Comparison of ENCODE assay signal across 11 mouse cellular contexts in genomic region chr5:116407321-116407720, GRCm38 (mm10). TPM values are rescaled to one million over a fixed set of nuclear protein-coding genes. Genes with fewer than 3 reads are reported as not detected.
DNase-seq lines count a peak whose midpoint lies in the region; ATAC-seq and TF ChIP-seq lines count a peak whose summit lies in the region.
"Had no signal": no experiment of that assay in that cellular context is flagged by ENCODE, and none has a peak within 500 bp of the region (broad histone marks: within the 10 kb centered on the region; RNA-seq: fewer than 3 reads in every experiment).

No protein-coding gene starts in this region.

- no peak overlapping the region for H3K4me3 ChIP-seq in heart, postnatal 0 days (ENCODE audit: low read depth, low read length)
- no peak overlapping the region for H3K4me3 ChIP-seq in midbrain, embryonic 10.5 days
- H3K4me3 ChIP-seq in midbrain, postnatal 0 days (ENCODE audit: low read depth, low read length): no peak overlapping the region
- H3K4me3 ChIP-seq in embryonic fibroblast, embryonic 13.5 days (ENCODE audit: insufficient read depth, low read length): no peak overlapping the region
- no peak overlapping the region for H3K4me3 ChIP-seq in stomach, postnatal 0 days (ENCODE audit: low read depth, low read length)
- H3K4me3 ChIP-seq: hindbrain, embryonic 13.5 days had no signal

- DNase-seq in heart, postnatal 0 days (ENCODE audit: low spot score): no peak
- DNase-seq in heart, postnatal 36 days: no peak
- DNase-seq in midbrain, embryonic 10.5 days (ENCODE audit: low spot score): peak; percentile 22
- no peak for DNase-seq in midbrain, postnatal 0 days (ENCODE audit: low spot score)
- DNase-seq in stomach, postnatal 0 days (ENCODE audit: low spot score): peak; percentile 67
- DNase-seq in right cerebral cortex, postnatal 36 days (ENCODE audit: low spot score in 2 of 2): no peak
- DNase-seq: cerebellum, adult 11 months; right cerebral cortex, postnatal 14 days; thymus, adult 18-20 months had no signal

- H3K36me3 ChIP-seq in heart, postnatal 0 days (replicated peaks; ENCODE audit: control insufficient read depth, insufficient read depth, low read length): peaks cover 6% of the 10 kb centered on the region; the same call in 1 of the 2 replicates
- H3K36me3 ChIP-seq in midbrain, embryonic 10.5 days: no peaks in the 10 kb centered on the region
- no peaks in the 10 kb centered on the region for H3K36me3 ChIP-seq in midbrain, postnatal 0 days (ENCODE audit: insufficient read depth, low read length)
- 0 out of 2 replicates have a peak, but pooled peaks cover 4% of the 10 kb centered on the region for H3K36me3 ChIP-seq in stomach, postnatal 0 days (ENCODE audit: control insufficient read depth, insufficient read depth, low read length)
- H3K36me3 ChIP-seq: hindbrain, embryonic 13.5 days had no signal

- no peak for TF ChIP-seq CTCF in heart, postnatal 0 days (IDR thresholded peaks at IDR 0.05; ENCODE audit: low read depth)
- no peak for TF ChIP-seq CTCF in midbrain, postnatal 0 days (IDR thresholded peaks at IDR 0.05)
- no peak for TF ChIP-seq CTCF in embryonic fibroblast, embryonic 13.5 days (IDR thresholded peaks at IDR 0.05; ENCODE audit: borderline replicate concordance, insufficient read depth, low read length)
- TF ChIP-seq CTCF in stomach, postnatal 0 days (IDR thresholded peaks at IDR 0.05; ENCODE audit: low read depth): no peak

- H3K4me2 ChIP-seq in heart, postnatal 0 days (ENCODE audit: low read depth, low read length): no peak overlapping the region
- no peak overlapping the region for H3K4me2 ChIP-seq in midbrain, postnatal 0 days (ENCODE audit: low read depth, low read length, poor library complexity, severe bottlenecking)
- H3K4me2 ChIP-seq in stomach, postnatal 0 days (replicated peaks; ENCODE audit: low read depth): peak overlapping the region; percentile 12; the same call in 1 of the 2 replicates
- H3K4me2 ChIP-seq: hindbrain, embryonic 13.5 days had no signal

- no peaks in the 10 kb centered on the region for H3K9me3 ChIP-seq in heart, postnatal 0 days (replicated peaks; ENCODE audit: control insufficient read depth, low read length)
- no peaks in the 10 kb centered on the region for H3K9me3 ChIP-seq in midbrain, embryonic 10.5 days (replicated peaks)
- no peaks in the 10 kb centered on the region for H3K9me3 ChIP-seq in midbrain, postnatal 0 days (ENCODE audit: low read length)
- no peaks in the 10 kb centered on the region for H3K9me3 ChIP-seq in stomach, postnatal 0 days (ENCODE audit: control insufficient read depth, low read length)
- H3K9me3 ChIP-seq: hindbrain, embryonic 13.5 days had no signal

- intact Hi-C loops in heart, postnatal 36 days (cut with DNase I): no loop called here

- peak overlapping the region; percentile 23; the same call in 1 of the 2 replicates for H3K27ac ChIP-seq in heart, postnatal 0 days (ENCODE audit: low read depth)
- H3K27ac ChIP-seq in midbrain, embryonic 10.5 days (replicated peaks): peak overlapping the region; percentile 14
- no peak overlapping the region for H3K27ac ChIP-seq in midbrain, postnatal 0 days (ENCODE audit: low read depth, low read length)
- peak overlapping the region; percentile 9; the same call in 1 of the 2 replicates for H3K27ac ChIP-seq in embryonic fibroblast, embryonic 13.5 days (ENCODE audit: insufficient read depth, low read length)
- peak overlapping the region; percentile 87 for H3K27ac ChIP-seq in stomach, postnatal 0 days (replicated peaks)
- H3K27ac ChIP-seq: hindbrain, embryonic 13.5 days had no signal

- ATAC-seq in heart, postnatal 0 days (ENCODE audit: insufficient read depth, low read depth): peak; percentile 40; the same call in 1 of the 2 replicates
- no peak for ATAC-seq in midbrain, postnatal 0 days (ENCODE audit: low FRiP score)
- peak; percentile 49 for ATAC-seq in stomach, postnatal 0 days (ENCODE audit: low FRiP score, low TSS enrichment)

- no peak for TF ChIP-seq EP300 in heart, postnatal 0 days (IDR thresholded peaks at IDR 0.05; ENCODE audit: low read depth)
- TF ChIP-seq EP300 in stomach, postnatal 0 days (optimal IDR thresholded peaks at IDR 0.05): no peak

- H3K9ac ChIP-seq in heart, postnatal 0 days (replicated peaks; ENCODE audit: low read depth, low read length): no peak overlapping the region
- no peak overlapping the region for H3K9ac ChIP-seq in midbrain, postnatal 0 days (replicated peaks; ENCODE audit: low read length, poor library complexity, severe bottlenecking)
- H3K9ac ChIP-seq in stomach, postnatal 0 days (ENCODE audit: low read length): 0 out of 2 replicates have a peak overlapping the region, but pooled peaks have one; percentile 23
- H3K9ac ChIP-seq: hindbrain, embryonic 13.5 days had no signal

- H3K4me1 ChIP-seq in heart, postnatal 0 days (ENCODE audit: control insufficient read depth, insufficient read depth): peaks cover 18% of the 10 kb centered on the region; the same call in 1 of the 2 replicates
- H3K4me1 ChIP-seq in midbrain, embryonic 10.5 days: peaks cover 47% of the 10 kb centered on the region
- no peaks in the 10 kb centered on the region; the same call in 1 of the 2 replicates for H3K4me1 ChIP-seq in midbrain, postnatal 0 days (ENCODE audit: insufficient read depth, low read length)
- peaks cover 8% of the 10 kb centered on the region for H3K4me1 ChIP-seq in embryonic fibroblast, embryonic 13.5 days (ENCODE audit: control insufficient read depth, insufficient read depth, low read length)
- H3K4me1 ChIP-seq in stomach, postnatal 0 days (replicated peaks; ENCODE audit: control insufficient read depth, insufficient read depth): peaks cover 6% of the 10 kb centered on the region

- TF ChIP-seq POLR2A in embryonic fibroblast, embryonic 13.5 days (IDR thresholded peaks at IDR 0.05; ENCODE audit: low read depth, low read length): no peak

- 48% methylated on average over 4 of the region's 4 CpGs for WGBS in heart, postnatal 0 days
- 18% methylated on average over 4 of the region's 4 CpGs for WGBS in midbrain, embryonic 10.5 days
- WGBS in midbrain, postnatal 0 days: 10% methylated on average over 4 of the region's 4 CpGs
- 11% methylated on average over 4 of the region's 4 CpGs for WGBS in stomach, postnatal 0 days

- no peaks in the 10 kb centered on the region for H3K27me3 ChIP-seq in heart, postnatal 0 days (ENCODE audit: control insufficient read depth, insufficient read depth, low read length)
- H3K27me3 ChIP-seq in midbrain, embryonic 10.5 days (ENCODE audit: low read depth, poor library complexity, severe bottlenecking): no peaks in the 10 kb centered on the region
- no peaks in the 10 kb centered on the region; the same call in 1 of the 2 replicates for H3K27me3 ChIP-seq in midbrain, postnatal 0 days (ENCODE audit: insufficient read depth, low read length)
- no peaks in the 10 kb centered on the region for H3K27me3 ChIP-seq in stomach, postnatal 0 days (ENCODE audit: control insufficient read depth, insufficient read depth, low read length)
- H3K27me3 ChIP-seq: hindbrain, embryonic 13.5 days had no signal

RNA-seq across cellular contexts. Expression of gene Hspb8, which starts 15.3 kb away (rescaled TPM):
- total RNA-seq in heart, postnatal 0 days (2014; rRNA removed; ENCODE audit: low replicate concordance): 102 and 111 TPM in 2 replicates
- polyA plus RNA-seq in heart, postnatal 0 days (2015; fragmentation: Nextera tagmentation; extraction: Ambion mirVana): 26.9 and 30.3 TPM in 2 replicates
- total RNA-seq in heart, postnatal 36 days (2021): 100 to 1,000 TPM; 386 to 424 TPM
- 6.9 and 7.5 TPM in 2 replicates for polyA plus RNA-seq in midbrain, embryonic 10.5 days (2016; fragmentation: Nextera tagmentation; extraction: Ambion mirVana)
- total RNA-seq in midbrain, postnatal 0 days (2014; rRNA removed): 19.4 and 19.8 TPM in 2 replicates
- 7.5 and 8.0 TPM in 2 replicates for polyA plus RNA-seq in midbrain, postnatal 0 days (2015; fragmentation: Nextera tagmentation; extraction: Ambion mirVana)
- 46.5 and 59.1 TPM in 2 replicates for polyA plus RNA-seq in embryonic fibroblast, embryonic 13.5 days (2011; ENCODE audit: insufficient read length, low read depth, missing spikeins)
- polyA plus RNA-seq in stomach, postnatal 0 days (2015; fragmentation: Nextera tagmentation; extraction: Ambion mirVana): 28.9 and 29.0 TPM in 2 replicates

Comparison
In these comparisons a context has a peak if more than half of its experiments do, and no peak if none do; other contexts are left out.
1. DNase-seq: peak in midbrain, embryonic 10.5 days (single experiment) and stomach, postnatal 0 days (single experiment); none in heart, postnatal 0 days (single experiment), heart, postnatal 36 days (0 of 2), midbrain, postnatal 0 days (single experiment) and right cerebral cortex, postnatal 36 days (0 of 2).